Mouse (Mus musculus) brain, adult 2 months (tissue): ENCODE results near the gene BC005561.

Experiments used
- DNase-seq: peaks from one replicate; pipeline ENCODE4 v3.0.0; 2011; ENCODE audit warnings: low read depth, low spot score

BC005561 gene

DNA sequence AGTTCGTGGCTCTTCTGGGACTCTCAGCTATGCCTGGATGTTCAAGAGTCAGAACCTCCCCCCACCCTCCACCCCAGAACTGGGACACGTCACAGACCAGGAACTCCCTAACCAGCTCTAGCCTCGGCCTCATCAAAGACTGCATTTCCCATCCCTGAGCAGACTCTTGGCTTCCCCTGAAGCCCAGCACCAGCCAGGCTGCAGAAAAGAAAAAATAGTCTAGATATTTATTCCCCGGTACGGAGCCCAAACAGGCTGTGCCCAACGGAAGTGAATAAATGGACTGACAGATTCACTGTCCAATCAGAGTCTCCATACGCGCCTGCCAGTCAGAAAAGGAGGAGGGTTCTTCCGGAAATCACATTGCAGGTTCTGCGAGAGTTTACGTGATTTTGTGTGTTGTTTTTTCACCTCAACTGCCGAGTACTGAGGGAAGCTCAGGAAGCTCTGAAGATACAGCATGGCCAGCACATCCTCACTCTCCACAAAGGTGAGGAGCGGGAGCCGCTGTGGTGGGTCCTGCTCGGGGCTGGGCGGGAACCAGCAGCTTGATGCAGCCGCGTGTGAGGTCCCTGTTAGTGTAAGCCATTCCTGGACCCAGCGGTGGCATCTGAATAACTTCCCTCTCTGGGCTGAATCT, 63.2 kb downstream of the BC005561 start:
- peak; percentile 96 for DNase-seq
